Mouse (Mus musculus) left cerebral cortex, adult 11 months (tissue): ENCODE results near the gene Pecam1.
A peak's percentile ranks its signal among the peaks of the same experiment; 100 is the strongest.
"Not testable (repeated sequence)": the region's sequence is repeated elsewhere in the genome, so short reads cannot be mapped to it uniquely, and the experiment has no call there.

Experiments used
- DNase-seq: peaks from one replicate; pipeline ENCODE4 v3.0.0; 2022; ENCODE audit warnings: low spot score

Pecam1 gene

GRCm38 (mm10) chr11:106627692-106628091 is 122.7 kb downstream of the Pecam1 start:
- no peak for DNase-seq

- DNase-seq: no peak
Observed at GRCm38 (mm10) chr11:106625577-106625976, 124.9 kb downstream of the Pecam1 start.

- DNase-seq: no peak
Observed at GRCm38 (mm10) chr11:106623629-106624028, 126.8 kb downstream of the Pecam1 start.

- no peak for DNase-seq
Observed at GRCm38 (mm10) chr11:106622056-106622455, 128.4 kb downstream of the Pecam1 start.

- not testable (repeated sequence) for DNase-seq
Observed at GRCm38 (mm10) chr11:106618768-106619167, 131.7 kb downstream of the Pecam1 start.

GRCm38 (mm10) chr11:106617821-106618580 is 132.4 kb downstream of the Pecam1 start:
- no peak for DNase-seq

GRCm38 (mm10) chr11:106615561-106615960 is 134.9 kb downstream of the Pecam1 start:
- DNase-seq: no peak

- no peak for DNase-seq
Observed at GRCm38 (mm10) chr11:106614339-106614645, 136.1 kb downstream of the Pecam1 start.

GRCm38 (mm10) chr11:106613638-106614338 is 136.6 kb downstream of the Pecam1 start:
- no peak for DNase-seq

- peak; percentile 95 for DNase-seq
Observed at GRCm38 (mm10) chr11:106612961-106613637, 137.3 kb downstream of the Pecam1 start, which contains the start of gene Tex2. Tex2 (minus strand) TSS chr11:106613423.

GRCm38 (mm10) chr11:106612209-106612960 is 138.0 kb downstream of the Pecam1 start:
- DNase-seq: no peak

GRCm38 (mm10) chr11:106609731-106610130 is 140.7 kb downstream of the Pecam1 start:
- no peak for DNase-seq

- DNase-seq: no peak
Observed at GRCm38 (mm10) chr11:106607316-106607715, 143.1 kb downstream of the Pecam1 start.

- DNase-seq: no peak
Observed at GRCm38 (mm10) chr11:106606042-106606441, 144.4 kb downstream of the Pecam1 start.
